Mouse (Mus musculus) brain, embryonic 14.5 days (tissue): Measurements from ENCODE around the gene Med15.

Experiments used
- CTCF ChIP-seq: fragments of 200-500 bp; IDR thresholded peaks from 2 replicates; pipeline ENCODE4 v1.5.1; 2012; ENCODE audit warnings: inconsistent platforms, mild to moderate bottlenecking, moderate library complexity, borderline replicate concordance; ENCODE audit not compliant: insufficient read depth, insufficient read length; ENCODE audit errors: extremely low read depth
- POLR2A ChIP-seq: fragments of 200-500 bp; IDR thresholded peaks from 2 replicates; pipeline ENCODE4 v1.6.1; 2012; ENCODE audit warnings: mild to moderate bottlenecking, inconsistent platforms, borderline replicate concordance; ENCODE audit not compliant: poor library complexity, insufficient read depth, insufficient read length, severe bottlenecking; ENCODE audit errors: extremely low read depth

DNA sequence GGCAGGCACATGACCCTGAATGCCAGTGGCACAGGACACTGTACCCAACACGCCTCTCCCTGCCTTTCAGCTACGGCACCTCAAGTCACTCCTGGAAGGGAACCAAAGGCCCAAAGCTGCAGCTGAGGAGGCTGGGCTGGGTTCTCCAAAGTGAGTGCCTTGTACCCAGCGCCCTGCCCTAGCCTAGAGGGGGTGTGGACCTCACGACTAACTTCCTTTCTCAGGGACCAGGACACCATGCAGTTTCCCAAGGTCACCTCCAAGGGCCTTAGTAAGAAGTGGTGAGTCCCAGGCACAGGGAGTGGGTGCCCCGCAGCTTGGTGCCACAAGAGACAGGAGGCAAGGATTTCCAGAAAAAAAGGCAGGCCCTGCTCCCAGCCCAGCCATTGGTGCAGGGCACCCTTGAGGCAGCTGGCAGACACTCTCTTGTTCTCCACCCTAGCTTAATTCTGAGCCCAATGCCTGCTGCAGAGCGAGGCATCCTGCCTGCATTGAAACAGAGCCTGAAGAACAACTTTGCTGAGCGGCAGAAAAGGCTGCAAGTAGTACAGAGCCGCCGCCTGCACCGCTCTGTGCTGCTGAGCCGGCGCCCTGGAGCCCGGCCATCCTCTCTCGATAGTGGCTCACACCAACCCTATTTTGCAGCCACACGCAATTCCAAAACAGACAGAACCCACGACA lies 82.6 kb downstream of the Med15 start:
- no peak for TF ChIP-seq POLR2A
- TF ChIP-seq CTCF, result no peak
